Mouse (Mus musculus) kidney, postnatal 0 days (tissue): ENCODE measurements around the gene Hist1h2bf. TPM values are rescaled to one million over a fixed set of nuclear protein-coding genes. Genes with fewer than 3 reads are reported as not detected.

Experiments used
- ATAC-seq: fragments of 200-750 bp; cut with Nextera tagmentation; replicated peaks from 2 replicates; pipeline ENCODE4 v1.8.0; 2017; ENCODE audit warnings: low read depth, moderate number of reproducible peaks, moderate TSS enrichment, moderate library complexity; ENCODE audit not compliant: low FRiP score
- DNase-seq: peaks from one replicate; pipeline ENCODE4 v3.0.0-alpha.2; 2016; ENCODE audit warnings: low spot score
- H3K27ac ChIP-seq: fragments of 300-500 bp; sonication (generic); 2 replicates; pipeline ENCODE4 v1.5.1; 2014; ENCODE audit warnings: mild to moderate bottlenecking
- H3K27me3 ChIP-seq: fragments of 300-500 bp; sonication (generic); 2 replicates; pipeline ENCODE4 v1.6.1; 2014; ENCODE audit warnings: low read length, mixed read lengths; ENCODE audit not compliant: insufficient read depth
- H3K36me3 ChIP-seq: fragments of 300-500 bp; sonication (generic); 2 replicates; pipeline ENCODE4 v1.6.1; 2014; ENCODE audit warnings: low read length, mixed read lengths; ENCODE audit not compliant: insufficient read depth
- H3K4me1 ChIP-seq: fragments of 300-500 bp; sonication (generic); replicated peaks from 2 replicates; pipeline ENCODE4 v1.6.1; 2014; ENCODE audit warnings: antibody characterized with exemption, low read length, mixed read lengths; ENCODE audit not compliant: insufficient read depth
- H3K4me2 ChIP-seq: fragments of 300-500 bp; sonication (generic); 2 replicates; pipeline ENCODE4 v1.6.1; 2014; ENCODE audit warnings: mild to moderate bottlenecking, low read length, moderate library complexity, mixed read lengths
- H3K4me3 ChIP-seq: fragments of 300-500 bp; sonication (generic); replicated peaks from 2 replicates; pipeline ENCODE4 v1.5.1; 2014; ENCODE audit warnings: low read depth, low read length
- H3K9ac ChIP-seq: fragments of 300-500 bp; sonication (generic); 2 replicates; pipeline ENCODE4 v1.6.1; 2014; ENCODE audit warnings: low read depth, low read length
- H3K9me3 ChIP-seq: fragments of 300-500 bp; sonication (generic); replicated peaks from 2 replicates; pipeline ENCODE4 v1.6.1; 2016; ENCODE audit warnings: low read length, inconsistent platforms, mixed read lengths
- CTCF ChIP-seq: IDR thresholded peaks from 2 replicates; pipeline ENCODE4 v1.5.1; 2016; ENCODE audit warnings: antibody characterized with exemption, low read depth, mild to moderate bottlenecking, moderate library complexity
- WGBS: fragments of 180-500 bp; shearing (Covaris S2); extraction: QIAGEN DNeasy Blood & Tissue Kit; methylation state at CpG from one replicate; pipeline ENCODE4 v1.1.7; 2014; 5-methylcytosine and 5-hydroxymethylcytosine counted together
- polyA plus RNA-seq: library from polyadenylated mRNA; unstranded; fragments of >200 nt; fragmentation: Nextera tagmentation; extraction: Ambion mirVana; gene quantifications from 2 replicates; pipeline ENCODE4 v1.2.1, GENCODE M21; 2015

Hist1h2bf gene
- polyA plus RNA-seq, 1 experiment from 2014 or later = 3.4 TPM

GRCm38 (mm10) chr13:23583387-23584068, 9.5 kb upstream of the Hist1h2bf start:
- no peak overlapping the region for H3K9ac ChIP-seq

DNA sequence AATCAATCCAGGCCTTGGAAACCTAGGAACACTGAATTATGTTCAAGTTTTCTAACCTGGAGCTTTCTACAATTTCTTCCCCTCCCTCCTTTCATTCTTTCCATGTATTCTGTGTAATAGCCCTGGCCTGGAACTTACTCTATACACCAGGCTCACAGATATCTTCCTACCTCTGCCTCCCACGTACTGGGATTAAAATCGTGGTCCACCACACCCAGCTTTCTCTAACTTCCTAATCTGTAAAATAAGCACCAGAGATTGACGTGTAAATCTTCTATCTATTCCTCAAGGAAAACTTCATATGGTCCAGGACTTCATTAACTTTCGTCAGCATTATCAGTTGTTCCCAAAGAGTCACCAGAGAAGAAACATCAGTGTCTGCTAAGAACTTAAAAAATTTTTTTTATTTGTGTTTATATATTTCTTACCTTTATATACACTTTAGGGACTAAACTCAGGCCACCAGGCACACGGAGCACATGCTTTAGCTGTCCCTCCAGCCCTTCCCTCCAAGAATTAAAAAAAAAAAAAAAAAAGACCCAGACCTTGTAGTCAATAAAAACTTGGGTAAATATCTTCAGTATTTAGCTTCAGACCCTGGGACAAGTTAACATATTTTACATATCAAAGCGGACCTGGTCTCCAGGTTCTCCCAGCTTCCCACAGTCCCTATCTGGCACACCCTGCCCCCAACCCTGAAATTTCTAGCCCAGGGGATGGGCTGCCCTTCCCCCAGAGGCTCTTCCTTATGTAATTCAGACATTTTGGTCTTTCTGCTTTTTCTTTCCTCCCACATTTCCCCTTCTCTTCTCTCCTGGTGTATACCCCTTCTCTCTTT, 8.4 kb upstream of the Hist1h2bf start:
- DNase-seq (peak; percentile 16), ATAC-seq (no peak)
- Histone ChIP-seq H3K36me3 (no peaks in the 10 kb centered on the region), H3K4me1 (no peaks in the 10 kb centered on the region), H3K4me3 (peak overlapping the region; percentile 50), H3K9me3 (no peaks in the 10 kb centered on the region), H3K27me3 (no peaks in the 10 kb centered on the region), H3K9ac (peak overlapping the region; percentile 67), H3K27ac (peak overlapping the region; percentile 97), H3K4me2 (peak overlapping the region; percentile 79)
- TF ChIP-seq CTCF = no peak
- WGBS = 7% methylated on average over 6 of the region's 6 CpGs

More at GRCm38 (mm10) chr13:23583387-23584068, 9.5 kb upstream of the Hist1h2bf start:
- Histone ChIP-seq H3K36me3 (no peaks in the 10 kb centered on the region), H3K9me3 (no peaks in the 10 kb centered on the region), H3K4me1 (no peaks in the 10 kb centered on the region), H3K4me2 (no peak overlapping the region; the same call in 1 of the 2 replicates), H3K27me3 (no peaks in the 10 kb centered on the region), H3K27ac (peak overlapping the region; percentile 97), H3K4me3 (no peak overlapping the region)
- DNase-seq (no peak), ATAC-seq (no peak)
- no peak for TF ChIP-seq CTCF

DNA sequence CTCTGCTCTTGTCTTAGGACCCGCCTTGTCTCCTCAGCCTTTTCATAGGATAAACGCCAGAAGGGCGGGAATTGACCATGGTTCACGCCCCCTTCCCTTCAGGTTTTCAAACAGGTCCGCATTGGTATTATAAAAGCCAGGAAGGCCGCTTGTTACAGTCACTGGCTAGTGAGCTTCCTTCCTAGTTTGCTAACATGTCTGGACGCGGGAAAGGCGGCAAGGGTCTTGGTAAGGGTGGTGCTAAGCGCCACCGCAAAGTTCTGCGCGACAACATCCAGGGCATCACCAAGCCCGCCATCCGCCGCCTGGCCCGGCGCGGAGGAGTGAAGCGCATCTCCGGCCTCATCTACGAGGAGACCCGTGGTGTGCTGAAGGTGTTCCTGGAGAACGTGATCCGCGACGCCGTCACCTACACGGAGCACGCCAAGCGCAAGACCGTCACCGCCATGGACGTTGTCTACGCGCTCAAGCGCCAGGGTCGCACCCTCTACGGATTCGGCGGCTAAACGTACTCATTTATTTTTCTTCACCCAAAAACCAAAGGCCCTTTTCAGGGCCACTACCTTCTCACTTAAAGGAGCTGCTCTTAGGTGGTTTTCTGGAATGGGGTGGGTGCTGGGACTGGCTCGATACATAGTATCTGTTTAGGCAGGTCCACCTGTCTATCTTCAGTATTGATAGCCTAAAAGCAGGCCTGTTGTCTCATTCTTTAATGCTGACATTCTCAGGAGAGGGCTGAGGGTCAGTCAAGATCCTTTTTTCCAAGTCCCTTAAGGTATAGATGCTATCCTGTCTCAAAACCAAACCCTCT, 7.6 kb upstream of the Hist1h2bf start, which contains the start of gene Hist1h4d:
Gene Hist1h4d (plus strand): TSS at position 191 of the 811 bp plus-strand sequence.
- peak within 1 kb of the TSS; percentile 79 for H3K4me2 ChIP-seq
- peak within 1 kb of the TSS; percentile 67 for H3K9ac ChIP-seq
- DNase-seq (peak; percentile 97), ATAC-seq (peak; percentile 88)
- TF ChIP-seq CTCF = no peak
- peak within 1 kb of the TSS; percentile 50 for H3K4me3 ChIP-seq
- H3K27me3 ChIP-seq = no peaks in the 10 kb centered on the region
- WGBS = under 1% methylated on average over 42 of the region's 43 CpGs
- peaks cover under 1% of the 10 kb centered on the region; the same call in 1 of the 2 replicates for H3K4me1 ChIP-seq
- H3K9me3 ChIP-seq = no peaks in the 10 kb centered on the region
- H3K36me3 ChIP-seq = no peaks in the 10 kb centered on the region
- peak within 1 kb of the TSS; percentile 97 for H3K27ac ChIP-seq

DNA sequence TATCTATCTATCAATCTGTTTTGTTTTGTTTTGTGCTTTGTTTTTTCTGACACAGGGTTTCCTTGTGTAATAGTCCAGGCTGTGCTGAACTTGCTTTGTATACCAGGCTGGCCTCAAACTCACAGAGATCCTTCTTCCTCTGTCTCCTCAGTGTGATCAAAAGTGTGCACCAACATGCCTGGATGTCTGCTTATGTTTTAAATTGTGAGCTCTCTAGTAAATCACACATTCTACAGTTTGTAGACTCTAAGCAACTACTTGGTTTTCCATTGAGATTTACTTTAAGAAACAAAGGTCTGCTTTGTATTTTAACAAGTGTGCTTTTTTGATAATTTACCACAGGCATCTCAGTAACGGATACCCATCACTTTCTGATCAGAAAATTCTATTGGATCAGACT, 3.8 kb upstream of the Hist1h2bf start:
- no peak for TF ChIP-seq CTCF
- H3K4me2 ChIP-seq = no peak overlapping the region
- ATAC-seq (no peak), DNase-seq (no peak)
- H3K9me3 ChIP-seq = no peaks in the 10 kb centered on the region
- 89% methylated on average over 1 of the region's 1 CpGs for WGBS
- H3K9ac ChIP-seq = no peak overlapping the region
- H3K4me1 ChIP-seq = peaks cover 10% of the 10 kb centered on the region; the same call in 1 of the 2 replicates
- H3K27ac ChIP-seq = no peak overlapping the region
- H3K27me3 ChIP-seq = no peaks in the 10 kb centered on the region
- H3K36me3 ChIP-seq = no peaks in the 10 kb centered on the region
- no peak overlapping the region for H3K4me3 ChIP-seq

- 38% methylated on average over 6 of the region's 6 CpGs for WGBS
- no peak for DNase-seq
These were observed 3.1 kb upstream of the Hist1h2bf start for GRCm38 (mm10) chr13:23576906-23577639.

More at GRCm38 (mm10) chr13:23576906-23577639, 3.1 kb upstream of the Hist1h2bf start:
- no peaks in the 10 kb centered on the region for H3K36me3 ChIP-seq
- ATAC-seq = no peak
- H3K9me3 ChIP-seq = no peaks in the 10 kb centered on the region
- H3K27me3 ChIP-seq = no peaks in the 10 kb centered on the region
- peak overlapping the region; percentile 59 for H3K4me2 ChIP-seq
- H3K9ac ChIP-seq = peak overlapping the region; percentile 53; the same call in 1 of the 2 replicates
- H3K27ac ChIP-seq = peak overlapping the region; percentile 58; the same call in 1 of the 2 replicates
- H3K4me3 ChIP-seq = peak overlapping the region; percentile 32
- no peak for TF ChIP-seq CTCF
- peaks cover 13% of the 10 kb centered on the region; the same call in 1 of the 2 replicates for H3K4me1 ChIP-seq
